Mouse (Mus musculus): ENCODE data around the gene Zkscan2. TPM values are rescaled to one million over a fixed set of nuclear protein-coding genes. Genes with fewer than 3 reads are reported as not detected.

Zkscan2 gene
- 9.3 and 12.1 TPM in 2 replicates for polyA plus RNA-seq (2012; rRNA removed)

GRCm38 (mm10) chr7:123500239-123501219 is at the start of gene Zkscan2:
Gene Zkscan2 (minus strand): TSS chr7:123500449.

GRCm38 (mm10) chr7:123462070-123462501 is 38.2 kb downstream of the Zkscan2 start, which contains the start of gene Aqp8:
Gene Aqp8 (plus strand): TSS chr7:123462291.

Other genes starting within 250 kb of the Zkscan2 start
- gene Lcmt1, start 130.7 kb downstream of the Zkscan2 start, polyA plus RNA-seq (2012; rRNA removed) = 51.9 and 64.2 TPM in 2 replicates
- 28.5 and 32.9 TPM in 2 replicates for gene Arhgap17, start 130.5 kb downstream of the Zkscan2 start, polyA plus RNA-seq (2012; rRNA removed)
- 1.3 and 2.0 TPM in 2 replicates for gene Aqp8, start 38.2 kb downstream of the Zkscan2 start, polyA plus RNA-seq (2012; rRNA removed)

All from central nervous system, embryonic 11.5 days (tissue).